Mouse (Mus musculus) layer of hippocampus, adult 18-20 months (tissue): ENCODE results near the gene Ngdn. TPM values are rescaled to one million over a fixed set of nuclear protein-coding genes. Genes with fewer than 3 reads are reported as not detected.
A peak's percentile ranks its signal among the peaks of the same experiment; 100 is the strongest.
"Not testable (repeated sequence)": the region's sequence is repeated elsewhere in the genome, so short reads cannot be mapped to it uniquely, and the experiment has no call there.

ENCODE experiments used
- DNase-seq, 2 experiments: peaks; one replicate each; pipeline ENCODE4 v3.0.0; 2022; ENCODE audit warnings: low spot score in 2 of 2
- long read RNA-seq: library from polyadenylated mRNA; stranded (forward); transcript quantifications from one replicate; pipeline ENCODE4 v2.0.0, GENCODE M21; 2021
- total RNA-seq, 2 experiments: library from RNA; stranded (reverse); gene quantifications; 2 replicates each; pipeline ENCODE4 v1.2.3; 2021

Ngdn gene
- total RNA-seq = 10 to 100 TPM; 30.2 to 32.7 TPM
- long read RNA-seq, transcript Ngdn-201 (11 exons, 1,200 nt) = major isoform, 32 of 39 reads
- long read RNA-seq, partial matches to known transcripts = 5 of 39 reads
- long read RNA-seq, other reads (novel, unspliced or antisense) = 2 of 39 reads

DNA sequence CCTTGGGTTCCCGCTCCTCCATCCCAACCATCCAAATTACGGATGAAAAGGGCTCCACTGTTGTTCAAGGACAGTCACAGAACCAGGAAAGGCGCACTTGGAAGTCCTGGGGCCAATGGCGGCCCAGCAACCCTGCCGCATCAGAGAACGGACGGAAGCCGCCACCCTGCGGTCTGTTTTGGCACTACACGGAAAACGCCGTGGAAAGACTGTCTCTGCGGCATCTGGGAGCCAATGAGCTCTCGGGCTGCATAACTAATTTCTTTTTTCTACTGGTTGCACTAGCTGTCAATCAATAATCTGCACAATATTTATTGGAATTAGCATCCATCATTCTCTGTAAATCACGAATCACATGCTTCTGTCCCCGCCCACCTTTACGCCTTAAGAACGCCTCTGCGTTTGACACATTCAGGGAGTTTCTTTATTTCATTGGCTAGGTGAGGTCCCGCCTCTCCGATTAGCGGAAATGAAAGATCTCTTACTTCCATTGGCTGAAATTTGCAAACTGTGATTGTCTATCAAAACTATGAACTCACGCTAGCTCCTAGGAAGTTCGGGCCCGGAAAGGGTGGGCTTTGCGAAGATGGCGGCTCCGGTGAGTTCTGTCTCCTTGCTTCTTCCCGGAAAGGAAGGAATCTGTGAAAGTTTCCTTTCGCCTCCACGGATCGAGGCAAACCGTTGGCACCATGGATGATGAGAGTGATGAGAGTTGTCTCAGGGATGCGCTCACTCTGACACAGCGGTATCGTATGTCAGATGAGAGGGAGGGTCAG, at the start of gene Ngdn:
TSS of gene Ngdn (plus strand) at position 464 of the 776 bp plus-strand sequence.
- peak; percentile 97 to 100 for DNase-seq

- no peak for DNase-seq
Observed at GRCm38 (mm10) chr14:54965631-54966030, 49.6 kb upstream of the Ngdn start.

DNA sequence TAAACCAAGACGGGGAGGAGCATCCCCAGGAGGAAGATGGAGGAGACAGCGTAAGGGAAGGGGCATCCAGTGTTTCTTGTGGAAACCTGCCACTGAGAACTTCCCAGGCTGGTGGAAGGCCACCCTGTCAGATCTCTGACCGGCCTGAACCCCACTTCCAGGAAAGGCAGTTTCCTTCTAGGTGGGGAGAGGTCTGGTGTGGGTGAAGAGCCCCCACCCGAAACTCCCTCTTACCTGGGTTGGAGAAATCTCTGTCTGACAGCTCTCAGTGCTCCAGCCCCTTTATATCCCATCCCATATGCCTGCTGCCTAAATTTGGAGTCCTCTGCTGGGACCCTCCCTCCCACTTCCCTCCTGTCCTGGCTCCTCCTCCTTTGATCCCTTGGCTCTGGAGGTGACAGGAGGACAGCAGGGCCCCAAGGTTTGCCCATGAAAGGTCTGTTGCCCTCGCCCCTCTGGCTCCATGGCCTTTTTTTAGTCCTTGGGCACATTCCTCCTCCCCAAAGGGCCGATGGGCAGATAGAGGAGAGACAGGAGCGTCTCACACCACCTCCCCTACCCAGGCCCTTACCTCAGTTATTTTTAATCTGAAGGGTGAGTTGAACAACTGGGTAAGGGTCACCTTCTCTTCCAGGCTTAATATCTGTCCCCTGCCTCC, 48.8 kb upstream of the Ngdn start, which contains the start of gene Myh6:
TSS of gene Myh6 (minus strand) at position 608 of the 658 bp plus-strand sequence.
- no peak for DNase-seq

DNA sequence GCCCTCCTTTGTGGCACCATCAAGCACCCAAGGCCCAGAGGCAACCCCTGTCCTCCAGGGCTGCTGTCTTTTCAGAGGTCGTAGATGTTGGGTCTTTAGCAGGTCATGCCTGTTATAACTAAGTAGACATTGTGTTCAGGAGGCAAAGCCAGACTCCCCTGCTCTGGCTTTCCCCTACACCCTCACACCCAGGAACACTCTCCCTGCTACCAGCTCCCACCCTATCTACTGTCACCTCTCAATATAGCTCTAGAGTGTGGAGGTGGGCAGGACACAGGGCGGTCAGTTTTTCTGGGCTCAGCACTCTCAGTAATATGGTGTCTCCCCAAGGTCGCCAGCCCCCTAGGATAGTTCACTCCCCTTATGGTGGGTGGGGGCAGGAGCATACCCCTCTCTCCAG, 47.4 kb upstream of the Ngdn start:
- no peak for DNase-seq

- DNase-seq = no peak
Observed at GRCm38 (mm10) chr14:54968344-54968743, 46.9 kb upstream of the Ngdn start.

- not testable (repeated sequence) for DNase-seq
Observed at GRCm38 (mm10) chr14:54972786-54973185, 42.5 kb upstream of the Ngdn start.

- DNase-seq = peak in 1 of 2 experiments; percentile 54
Observed at GRCm38 (mm10) chr14:54974068-54974791, 41.0 kb upstream of the Ngdn start.

GRCm38 (mm10) chr14:54976633-54977032, 38.6 kb upstream of the Ngdn start, which contains the start of gene Gm17428:
TSS of gene Gm17428 (plus strand) at chr14:54976933.
- no peak for DNase-seq

GRCm38 (mm10) chr14:54978664-54979063, 36.6 kb upstream of the Ngdn start:
- DNase-seq = no peak

- no peak for DNase-seq
Observed at GRCm38 (mm10) chr14:54981934-54982333, 33.3 kb upstream of the Ngdn start.

DNA sequence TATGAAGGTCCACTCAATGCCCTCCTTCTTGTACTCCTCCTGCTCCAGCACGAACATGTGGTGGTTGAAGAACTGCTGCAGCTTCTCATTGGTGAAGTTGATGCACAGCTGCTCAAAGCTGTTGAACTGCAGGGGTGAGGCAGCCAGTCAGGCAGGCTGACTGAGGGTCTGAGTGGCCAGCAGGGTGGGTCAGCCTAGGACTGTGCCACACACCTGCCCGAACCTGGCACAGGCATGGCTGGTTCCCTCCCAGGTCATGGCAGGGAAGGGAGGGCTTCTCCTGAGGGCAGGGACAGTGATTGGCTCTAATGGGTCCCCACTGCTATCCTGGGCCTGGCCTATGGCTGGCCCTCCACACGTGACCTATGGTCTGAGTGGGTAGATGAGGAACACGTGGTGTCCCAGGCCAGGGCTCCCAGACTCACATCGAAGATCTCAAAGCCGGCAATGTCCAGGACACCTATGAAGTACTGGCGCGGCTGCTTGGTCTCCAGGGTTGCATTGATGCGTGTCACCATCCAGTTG, 26.8 kb upstream of the Ngdn start:
- DNase-seq = not testable (repeated sequence)

DNA sequence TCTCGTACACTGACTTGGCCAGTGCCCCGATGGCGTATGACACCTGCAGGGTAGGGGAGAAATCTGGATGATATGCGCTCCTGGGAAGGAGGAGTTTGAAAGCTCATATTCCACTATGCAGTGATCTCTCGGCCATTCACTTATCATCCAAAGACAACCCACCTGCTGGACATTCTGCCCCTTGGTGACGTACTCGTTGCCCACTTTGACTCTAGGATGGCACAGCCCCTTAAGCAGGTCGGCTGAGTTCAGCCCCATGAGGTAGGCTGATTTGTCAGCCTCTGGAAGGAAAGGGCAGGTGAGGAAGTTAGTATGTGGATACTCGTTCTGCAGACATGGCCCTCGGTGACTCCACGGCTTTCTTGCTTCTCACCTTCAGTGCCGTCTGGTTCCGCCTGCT, 26.4 kb upstream of the Ngdn start:
- no peak for DNase-seq

GRCm38 (mm10) chr14:54989886-54990441, 25.3 kb upstream of the Ngdn start:
- DNase-seq = peak in 1 of 2 experiments; percentile 34

- DNase-seq = no peak
Observed at GRCm38 (mm10) chr14:54992196-54992595, 23.1 kb upstream of the Ngdn start.

DNA sequence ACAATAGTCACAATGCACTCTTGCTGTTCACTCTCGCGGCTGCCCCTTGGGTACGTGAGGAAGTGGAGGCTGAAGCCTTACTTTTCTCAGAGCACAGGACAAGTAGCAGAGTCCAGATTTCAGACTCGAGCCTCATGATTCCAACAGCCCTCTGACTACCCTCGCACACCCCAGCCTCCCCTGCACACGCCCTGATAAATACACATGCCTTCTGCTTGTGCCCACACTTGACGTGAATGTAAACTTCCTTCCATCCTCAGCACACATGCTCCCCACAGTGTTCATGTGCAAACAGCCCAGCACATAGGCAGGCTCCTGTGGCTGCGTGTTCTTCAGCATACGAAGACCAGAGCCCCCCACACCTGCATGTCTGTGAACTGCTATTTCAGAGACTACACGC, 21.6 kb upstream of the Ngdn start:
- no peak for DNase-seq

DNA sequence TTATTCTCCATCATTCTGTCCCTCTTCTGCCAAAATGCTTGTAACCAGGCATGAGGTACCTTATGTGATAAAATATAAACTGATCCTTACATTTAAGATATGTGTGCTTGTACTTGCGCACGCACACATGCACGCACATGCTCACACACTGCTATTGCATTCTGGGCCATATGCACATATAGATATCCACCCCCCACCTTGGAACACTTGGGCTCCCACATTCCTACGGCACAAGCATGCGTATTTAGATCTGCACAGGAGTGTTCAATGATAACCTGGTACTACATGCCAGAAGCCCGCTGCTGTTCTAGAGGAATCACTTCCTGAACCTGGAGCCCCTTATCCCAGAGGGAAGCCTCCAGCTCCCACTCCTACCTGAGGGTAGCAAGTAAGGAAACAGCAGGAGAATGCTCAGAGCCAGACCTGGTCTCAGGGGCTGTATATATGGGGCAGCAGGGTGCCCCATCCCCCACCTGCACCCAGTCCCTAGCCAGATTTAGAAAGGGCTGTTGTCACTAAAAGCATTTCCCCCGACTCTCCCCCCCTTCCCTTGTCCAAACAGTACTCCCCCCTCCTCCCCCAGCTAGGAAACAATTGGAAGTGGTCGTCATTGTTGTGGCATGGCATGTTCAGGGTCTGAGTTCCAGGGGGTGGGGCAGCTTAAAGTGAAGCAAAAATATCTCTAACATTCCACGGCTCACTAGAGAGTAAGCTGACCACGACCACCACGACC, 21.0 kb upstream of the Ngdn start, which contains the start of gene Myh7:
TSS of gene Myh7 (minus strand) at position 491 of the 733 bp plus-strand sequence.
- DNase-seq = no peak

- no peak for DNase-seq
Observed at GRCm38 (mm10) chr14:54994869-54995186, 20.4 kb upstream of the Ngdn start.

GRCm38 (mm10) chr14:54995457-54996138, 19.7 kb upstream of the Ngdn start:
- peak; percentile 47 to 79 for DNase-seq

- no peak for DNase-seq
Observed at GRCm38 (mm10) chr14:54996793-54997192, 18.5 kb upstream of the Ngdn start.

DNA sequence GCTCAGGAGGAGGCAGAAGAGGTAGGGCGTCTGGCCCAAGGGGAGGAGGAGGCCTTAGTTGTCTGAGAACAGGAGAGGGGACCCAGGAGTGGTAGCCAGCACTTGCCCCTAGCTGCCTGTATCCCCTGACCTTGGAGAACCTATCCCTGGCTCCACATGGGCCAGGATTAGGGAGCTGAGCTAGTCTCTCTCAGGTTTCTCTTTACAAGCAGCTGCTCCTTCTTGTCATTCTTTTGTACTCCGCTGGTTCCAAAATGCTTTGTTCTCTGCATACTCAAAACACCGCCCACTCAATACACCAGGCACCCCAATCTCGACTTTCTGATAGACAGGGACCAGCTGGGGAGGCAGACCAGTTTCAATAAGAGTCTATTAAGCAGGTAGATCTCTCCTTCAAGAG, 18.0 kb upstream of the Ngdn start:
- peak in 1 of 2 experiments; percentile 63 for DNase-seq
